Mouse (Mus musculus) C3H10T1/2 (cell line): Measurements from ENCODE around the gene Calr4. TPM values are rescaled to one million over a fixed set of nuclear protein-coding genes. Genes with fewer than 3 reads are reported as not detected.

Experiments
- polyA plus RNA-seq, 2 experiments: library from polyadenylated mRNA; unstranded; fragments of >200 nt; fragmentation: generic; extraction: Trizol; gene quantifications; one replicate each; pipeline ENCODE4 v1.2.1; 2012; ENCODE audit warnings: missing spikeins in 2 of 2

Calr4 gene
- polyA plus RNA-seq = under 1 TPM; 0.04 to 0.47 TPM

DNA sequence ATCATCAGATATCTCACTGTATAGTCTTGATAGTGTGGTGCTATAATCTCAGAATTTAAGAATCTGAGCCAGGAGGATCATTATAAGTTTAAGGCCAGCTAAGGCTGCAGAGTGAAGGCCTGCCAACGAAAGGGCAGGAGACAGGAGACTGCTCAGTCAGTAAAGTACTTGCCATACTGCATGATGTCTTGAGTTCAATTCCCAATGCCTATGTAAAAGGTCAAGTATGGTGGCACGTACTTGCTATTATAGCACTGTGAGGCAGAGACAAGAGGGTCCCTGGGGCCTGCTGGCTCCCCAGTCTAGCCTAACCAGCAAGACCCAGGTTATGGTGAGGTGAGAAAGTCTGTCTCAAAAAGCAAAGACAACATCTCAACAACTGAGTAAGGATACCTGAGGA lies at the start of gene Calr4:
TSS of gene Calr4 (plus strand) at position 301 of the 400 bp plus-strand sequence.

GRCm38 (mm10) chr4:109201582-109202424 lies 32.5 kb upstream of the Calr4 start, which contains the start of gene Osbpl9:
TSS of gene Osbpl9 (minus strand) at chr4:109202272.

GRCm38 (mm10) chr4:109279689-109280458 lies 45.6 kb downstream of the Calr4 start, which contains the start of gene Eps15:
TSS of gene Eps15 (plus strand) at chr4:109280268.

Other genes with a start within 250 kb of the Calr4 start
- gene Nrd1, start 233.8 kb upstream of the Calr4 start, polyA plus RNA-seq = 10 to 100 TPM in 1 of 2 experiments, 1 to 10 TPM in 1; 5.9 to 35.4 TPM
- 10 to 100 TPM in 1 of 2 experiments, 1 to 10 TPM in 1; 4.2 to 34.7 TPM for gene Osbpl9, start 32.2 kb upstream of the Calr4 start, polyA plus RNA-seq
- 10 to 100 TPM in 1 of 2 experiments, 1 to 10 TPM in 1; 1.3 to 10.4 TPM for gene Eps15, start 45.8 kb downstream of the Calr4 start, polyA plus RNA-seq
- under 1 TPM; 0.53 to 0.72 TPM for gene Ttc39a, start 172.1 kb downstream of the Calr4 start, polyA plus RNA-seq